Mouse (Mus musculus) embryonic fibroblast, embryonic 13.5 days (primary cell): Measurements from ENCODE around the gene Aifm1.
A peak's percentile ranks its signal among the peaks of the same experiment; 100 is the strongest.

Experiments
- CTCF ChIP-seq: IDR thresholded peaks from 2 replicates; pipeline ENCODE4 v1.5.1; 2011; ENCODE audit warnings: mild to moderate bottlenecking, control low read depth, low read length, moderate library complexity, borderline replicate concordance; ENCODE audit not compliant: insufficient read depth
- POLR2A ChIP-seq: IDR thresholded peaks from 2 replicates; pipeline ENCODE4 v1.6.1; 2011; ENCODE audit warnings: low read depth, mild to moderate bottlenecking, control low read depth, low read length, moderate library complexity

- TF ChIP-seq CTCF = no peak
- TF ChIP-seq POLR2A = peak; percentile 78
These were observed at the start of gene Aifm1 for GRCm38 (mm10) chrX:48513166-48513807.
